ENCODE assay signal across 9 mouse cellular contexts in the genomic region with DNA sequence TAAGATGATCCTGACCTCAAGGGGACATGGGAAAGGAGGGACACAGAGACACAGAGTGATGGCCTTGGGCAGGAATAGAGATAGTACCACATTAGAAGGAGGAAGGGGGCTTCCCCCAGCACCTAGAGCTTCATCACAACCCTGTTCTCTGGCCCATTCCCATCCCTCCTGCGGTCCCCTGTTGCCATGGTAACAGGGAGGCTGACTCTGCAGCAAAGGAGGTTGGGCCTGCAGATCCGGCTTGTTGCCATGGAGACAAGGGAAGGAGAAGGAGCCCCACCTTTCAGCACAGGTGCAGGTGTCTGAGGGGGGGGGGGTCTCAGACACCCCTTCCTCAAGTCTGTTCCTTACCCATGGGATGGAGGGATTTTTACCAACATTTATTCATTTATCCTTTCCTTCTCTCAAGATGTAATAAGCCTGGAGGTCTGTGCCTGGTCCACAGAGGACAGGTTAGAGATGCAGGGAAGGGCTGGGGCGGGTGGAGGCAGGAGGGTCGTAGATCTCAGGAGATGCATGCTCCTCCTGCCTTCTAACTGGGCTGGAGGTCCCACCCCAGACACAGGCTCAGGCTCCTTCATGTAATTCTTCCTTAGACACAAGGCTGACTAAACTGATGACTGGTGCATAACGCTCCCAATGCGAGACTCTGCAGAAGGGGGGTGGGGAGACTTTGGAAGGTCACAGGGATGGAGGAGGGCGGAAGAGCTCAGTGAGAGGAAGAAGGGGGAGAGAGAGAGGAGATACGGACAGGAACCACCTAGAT. TPM values are rescaled to one million over a fixed set of nuclear protein-coding genes. Genes with fewer than 3 reads are reported as not detected.
DNase-seq lines count a peak whose midpoint lies in the region; ATAC-seq and TF ChIP-seq lines count a peak whose summit lies in the region.
"Had no signal": no experiment of that assay in that cellular context is flagged by ENCODE, and none has a peak within 500 bp of the region (broad histone marks: within the 10 kb centered on the region; RNA-seq: fewer than 3 reads in every experiment).

No protein-coding gene starts in this region.

- DNase-seq in frontal cortex, adult 2 months (ENCODE audit: extremely low spot score in 1 of 2, low spot score in 1 of 2): peak; percentile 65 to 86
- peak; percentile 92 for DNase-seq in forebrain, postnatal 0 days
- DNase-seq in left cerebral cortex, postnatal 4 days: peak; percentile 88
- DNase-seq in right cerebral cortex, postnatal 25 days: peak; percentile 78
- DNase-seq in spleen, adult 18-20 months: no peak
- DNase-seq in gastrocnemius, postnatal 4 days (ENCODE audit: low spot score in 2 of 2): no peak

- peak overlapping the region; percentile 32; the same call in 1 of the 2 replicates for H3K4me3 ChIP-seq in forebrain, postnatal 0 days (ENCODE audit: low read depth, low read length)

- H3K27me3 ChIP-seq in forebrain, postnatal 0 days (ENCODE audit: insufficient read depth, low read length): no peaks in the 10 kb centered on the region

- peak overlapping the region; percentile 63 for H3K9ac ChIP-seq in forebrain, postnatal 0 days
- H3K9ac ChIP-seq: liver, postnatal 0 days had no signal

- H3K4me1 ChIP-seq in forebrain, postnatal 0 days (ENCODE audit: insufficient read depth): peaks cover 48% of the 10 kb centered on the region

- H3K9me3 ChIP-seq in forebrain, postnatal 0 days (ENCODE audit: low read length): no peaks in the 10 kb centered on the region

- peak overlapping the region; percentile 96 for H3K27ac ChIP-seq in forebrain, postnatal 0 days (ENCODE audit: low read depth, low read length)

- H3K4me2 ChIP-seq in forebrain, postnatal 0 days (ENCODE audit: low read depth): peak overlapping the region; percentile 66

- no peak for ATAC-seq in frontal cortex, adult (ENCODE audit: low TSS enrichment)
- peak; percentile 35 for ATAC-seq in forebrain, postnatal 0 days
- ATAC-seq in erythroid progenitor cell, adult 5-6 weeks (replicated peaks; ENCODE audit: low FRiP score, poor library complexity, severe bottlenecking): no peak

- no peak for TF ChIP-seq CTCF in forebrain, postnatal 0 days (IDR thresholded peaks at IDR 0.05; ENCODE audit: low read depth)

- intact Hi-C loops in left cerebral cortex, postnatal 4 days (cut with DNase I): no loop called here

- WGBS in forebrain, postnatal 0 days: 13% methylated on average over 8 of the region's 8 CpGs

- peaks cover 7% of the 10 kb centered on the region; the same call in 1 of the 2 replicates for H3K36me3 ChIP-seq in forebrain, postnatal 0 days (ENCODE audit: insufficient read depth)

RNA-seq across cellular contexts. Expression of a gene that starts 2.0 kb away (rescaled TPM):
- 1,131 and 1,133 TPM in 2 replicates for polyA plus RNA-seq in frontal cortex, adult 2 months (2012; rRNA removed)
- total RNA-seq in forebrain, postnatal 0 days (2014; rRNA removed): 204 and 256 TPM in 2 replicates
- 432 and 535 TPM in 2 replicates for polyA plus RNA-seq in forebrain, postnatal 0 days (2015; fragmentation: Nextera tagmentation; extraction: Ambion mirVana)
- 1,000 to 10,000 TPM; 1,141 to 1,280 TPM for total RNA-seq in left cerebral cortex, postnatal 4 days (2021)
- total RNA-seq in erythroid progenitor cell, adult 5-6 weeks (2015; ENCODE audit: low replicate concordance): 5.4 and 15.1 TPM in 2 replicates
- total RNA-seq in erythroid progenitor cell, adult 5-6 weeks (2017; ENCODE audit: low replicate concordance): 3.3 TPM in 1 of 2 replicates, not detected in the other
- total RNA-seq in gastrocnemius, postnatal 4 days (2021): under 1 TPM; 0.20 to 0.44 TPM

RNA-seq across cellular contexts. Expression of a gene that starts 35.2 kb away (rescaled TPM):
- 337 and 384 TPM in 2 replicates for polyA plus RNA-seq in frontal cortex, adult 2 months (2012; rRNA removed)
- 359 and 362 TPM in 2 replicates for total RNA-seq in forebrain, postnatal 0 days (2014; rRNA removed)
- 393 and 448 TPM in 2 replicates for polyA plus RNA-seq in forebrain, postnatal 0 days (2015; fragmentation: Nextera tagmentation; extraction: Ambion mirVana)
- total RNA-seq in left cerebral cortex, postnatal 4 days (2021): 100 to 1,000 TPM; 246 to 251 TPM
- total RNA-seq in erythroid progenitor cell, adult 5-6 weeks (2015; ENCODE audit: low replicate concordance): 8.3 and 8.8 TPM in 2 replicates
- total RNA-seq in erythroid progenitor cell, adult 5-6 weeks (2017; ENCODE audit: low replicate concordance): 7.3 and 18.0 TPM in 2 replicates
- 100 to 1,000 TPM; 157 to 161 TPM for total RNA-seq in gastrocnemius, postnatal 4 days (2021)

Comparison
In these comparisons a context has a peak if more than half of its experiments do, and no peak if none do; other contexts are left out.
1. DNase-seq: peak in frontal cortex, adult 2 months (2 of 2), forebrain, postnatal 0 days (single experiment), left cerebral cortex, postnatal 4 days (single experiment) and right cerebral cortex, postnatal 25 days (single experiment); none in spleen, adult 18-20 months (0 of 2) and gastrocnemius, postnatal 4 days (0 of 2).
2. RNA of a gene that starts 2.0 kb away (total RNA-seq): 1,141 to 1,280 TPM in left cerebral cortex, postnatal 4 days and 204 to 256 TPM in forebrain, postnatal 0 days; 3.3 to 15.1 TPM in erythroid progenitor cell, adult 5-6 weeks and 0.20 to 0.44 TPM in gastrocnemius, postnatal 4 days; every median in the first group is over 10 times any median in the second.
3. RNA of a gene that starts 35.2 kb away (total RNA-seq): 359 to 362 TPM in forebrain, postnatal 0 days, 246 to 251 TPM in left cerebral cortex, postnatal 4 days and 157 to 161 TPM in gastrocnemius, postnatal 4 days; 7.3 to 18.0 TPM in erythroid progenitor cell, adult 5-6 weeks; every median in the first group is over 4 times any median in the second.